Mouse (Mus musculus) bone marrow macrophage, adult 2 months (primary cell): ENCODE measurements at regions not wholly inside any gene's neighbourhood (a gene's known extent, or its start where the extent isn't known, plus 50 kb on each side); places are given as distances from the start of the nearest gene placed in this dataset.
A peak's percentile ranks its signal among the peaks of the same experiment; 100 is the strongest.

Experiments
- H3K27ac ChIP-seq: 2 replicates; pipeline ENCODE4 v1.5.1; 2012; ENCODE audit warnings: low read depth, low read length; ENCODE audit not compliant: insufficient read depth
- H3K4me1 ChIP-seq: 2 replicates; pipeline ENCODE4 v1.6.1; 2012; ENCODE audit warnings: low read length; ENCODE audit not compliant: control insufficient read depth, insufficient read depth
- H3K4me3 ChIP-seq: 2 replicates; pipeline ENCODE4 v1.5.1; 2012; ENCODE audit warnings: mild to moderate bottlenecking, low read length, moderate library complexity; ENCODE audit not compliant: insufficient read depth
- CTCF ChIP-seq: IDR thresholded peaks from 2 replicates; pipeline ENCODE4 v1.5.1; 2012; ENCODE audit warnings: low read depth, mild to moderate bottlenecking, low read length, moderate library complexity
- POLR2A ChIP-seq: IDR thresholded peaks from 2 replicates; pipeline ENCODE4 v1.6.1; 2012; ENCODE audit warnings: mild to moderate bottlenecking, low read depth, low read length, borderline replicate concordance

DNA sequence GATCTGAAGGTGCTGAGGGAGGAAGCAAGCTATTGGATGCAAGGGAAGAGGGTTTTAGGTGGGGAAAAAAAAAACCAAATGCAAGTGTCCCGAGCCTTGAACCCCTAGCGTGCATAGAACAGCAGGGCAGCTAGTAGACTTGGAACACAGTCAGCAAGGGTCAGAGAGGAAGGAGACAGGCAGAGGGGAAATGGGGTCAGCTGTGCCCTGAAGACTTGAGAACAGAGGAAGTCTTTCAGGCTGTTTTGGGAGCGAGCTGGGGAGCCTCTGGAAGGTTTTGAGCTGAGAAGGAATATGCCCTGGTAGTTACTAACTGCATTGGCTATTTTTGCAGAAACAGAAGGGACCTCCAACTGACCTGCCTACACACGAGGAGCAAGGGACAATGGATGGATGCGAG is 149.5 kb downstream of the Pten start:
- Histone ChIP-seq H3K4me3 (no peak overlapping the region), H3K4me1 (peaks cover 41% of the 10 kb centered on the region), H3K27ac (peak overlapping the region; percentile 83)
- no peak for TF ChIP-seq CTCF
- no peak for TF ChIP-seq POLR2A

DNA sequence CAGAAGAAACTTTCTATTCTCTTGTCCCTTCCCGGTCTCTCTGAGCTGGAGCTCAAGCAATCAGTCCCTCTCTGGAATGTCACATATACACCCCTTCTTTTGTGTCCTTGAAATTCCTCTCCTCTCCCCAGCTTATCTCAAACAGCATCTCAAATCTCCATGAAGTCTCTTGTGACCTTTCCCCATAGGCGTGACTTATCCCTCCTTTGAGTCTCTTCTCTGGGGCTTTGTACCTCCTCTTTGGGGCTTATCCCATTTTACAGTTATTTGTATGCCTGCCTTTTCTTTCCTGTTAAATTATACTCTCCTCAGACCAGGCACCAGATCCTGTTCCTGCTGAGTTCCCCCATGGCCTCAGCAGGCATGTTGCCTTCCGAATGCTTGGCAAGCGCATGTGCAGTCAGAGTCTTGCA is 152.8 kb downstream of the Pten start:
- TF ChIP-seq POLR2A (no peak), CTCF (no peak)
- Histone ChIP-seq H3K4me1 (peaks cover 32% of the 10 kb centered on the region), H3K27ac (no peak overlapping the region), H3K4me3 (no peak overlapping the region)

GRCm38 (mm10) chr19:32912323-32912722 is 155.0 kb downstream of the Pten start:
- TF ChIP-seq CTCF, result no peak
- TF ChIP-seq POLR2A, result no peak

GRCm38 (mm10) chr19:32916507-32917280 is 159.4 kb downstream of the Pten start:
- Histone ChIP-seq H3K27ac (no peak overlapping the region), H3K4me1 (peaks cover 9% of the 10 kb centered on the region), H3K4me3 (no peak overlapping the region)
- TF ChIP-seq CTCF, result no peak

More at GRCm38 (mm10) chr19:32912323-32912722, 155.0 kb downstream of the Pten start:
- Histone ChIP-seq H3K27ac (peak overlapping the region; percentile 2; the same call in 1 of the 2 replicates), H3K4me1 (peaks cover 12% of the 10 kb centered on the region), H3K4me3 (no peak overlapping the region)

DNA sequence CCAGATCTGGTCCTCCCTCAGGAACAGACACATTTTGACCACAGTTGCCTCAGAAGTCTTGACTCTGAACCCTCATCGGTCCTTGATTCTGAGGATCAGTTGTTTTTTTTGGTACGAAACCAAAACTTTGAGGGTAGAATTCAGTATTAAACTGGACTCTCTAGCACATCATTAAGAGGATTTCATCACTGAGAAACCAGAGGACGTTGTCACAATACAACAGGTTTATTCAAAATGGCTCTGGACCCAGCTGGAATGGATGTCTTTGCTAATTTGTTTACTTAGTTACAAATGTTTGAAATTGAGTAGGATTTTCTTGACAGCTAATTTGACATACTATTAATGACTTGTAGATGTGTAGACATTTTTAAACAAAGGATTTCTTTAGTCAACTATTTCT is 163.7 kb downstream of the Pten start:
- TF ChIP-seq CTCF, result no peak
- no peak for TF ChIP-seq POLR2A
- Histone ChIP-seq H3K4me1 (no peaks in the 10 kb centered on the region), H3K4me3 (no peak overlapping the region), H3K27ac (no peak overlapping the region)

DNA sequence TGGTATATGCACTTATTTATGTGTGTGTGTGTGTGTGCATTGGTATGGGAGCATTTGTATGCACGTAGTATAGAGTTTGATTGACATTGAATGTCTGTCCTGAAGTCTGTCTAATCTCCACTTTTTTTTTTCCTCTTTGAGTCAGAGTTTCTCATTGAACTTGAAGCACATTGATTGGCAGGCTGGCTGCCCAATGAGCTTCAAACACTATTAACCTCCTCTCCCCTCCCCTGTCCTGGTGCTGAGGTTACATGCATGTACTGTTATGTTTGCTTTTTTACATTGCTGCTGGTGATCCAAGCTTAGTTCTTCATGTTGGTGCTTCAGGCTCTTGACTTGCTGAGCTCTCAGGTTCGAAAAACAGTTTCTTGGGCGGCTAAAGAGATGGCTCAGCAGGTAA is 166.6 kb downstream of the Pten start:
- H3K27ac ChIP-seq, result no peak overlapping the region
- H3K4me1 ChIP-seq, result no peaks in the 10 kb centered on the region
- no peak overlapping the region for H3K4me3 ChIP-seq
- TF ChIP-seq CTCF, result no peak
- TF ChIP-seq POLR2A, result no peak

DNA sequence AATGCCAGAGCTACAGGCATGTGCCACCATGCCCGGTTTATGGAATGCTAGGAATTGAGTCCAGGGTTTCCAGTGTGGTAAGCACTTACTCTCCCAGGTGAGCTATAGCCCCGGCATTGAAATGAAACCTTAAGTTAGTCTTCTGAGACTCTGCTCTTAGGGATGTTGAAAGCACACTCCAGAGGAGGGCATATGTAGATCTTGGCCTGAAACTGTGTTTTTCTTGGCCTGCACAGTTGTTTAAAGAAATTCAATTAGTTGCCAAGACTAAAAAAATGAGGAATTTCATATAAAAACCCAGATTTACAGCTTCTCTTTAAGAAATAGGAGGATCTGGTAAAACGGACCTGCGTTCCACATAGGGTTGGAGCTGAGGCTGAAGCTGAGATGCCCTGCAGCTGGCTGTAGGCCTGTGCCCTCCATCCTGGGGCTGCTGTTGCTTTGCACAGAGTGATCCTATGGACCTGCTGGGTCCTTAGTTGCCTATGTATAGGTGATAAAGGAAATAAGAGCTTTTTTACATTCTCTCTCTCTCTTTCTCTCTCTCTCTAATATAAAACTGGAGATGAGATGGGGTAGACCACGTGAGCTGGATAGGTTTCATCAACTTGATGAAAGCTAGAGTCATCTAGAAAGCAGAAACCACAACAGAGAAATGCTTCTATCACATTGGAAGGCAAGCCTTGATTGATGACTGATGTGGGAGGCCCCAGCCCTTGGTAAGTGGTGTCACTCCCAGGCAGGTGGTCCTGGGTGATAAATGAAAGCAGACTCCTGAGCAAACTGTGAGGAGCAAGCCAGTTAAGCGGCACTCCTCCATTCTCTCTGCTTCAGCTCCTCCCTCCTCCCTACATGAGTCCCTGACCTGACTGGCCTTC is 168.6 kb downstream of the Pten start:
- Histone ChIP-seq H3K4me3 (no peak overlapping the region), H3K27ac (no peak overlapping the region), H3K4me1 (no peaks in the 10 kb centered on the region)
- TF ChIP-seq CTCF, result no peak
- no peak for TF ChIP-seq POLR2A

- no peak overlapping the region for H3K27ac ChIP-seq
- H3K4me1 ChIP-seq, result no peaks in the 10 kb centered on the region
- TF ChIP-seq POLR2A (no peak), CTCF (no peak)
- no peak overlapping the region for H3K4me3 ChIP-seq
Observed at GRCm38 (mm10) chr19:32926571-32926970, 169.3 kb downstream of the Pten start.

DNA sequence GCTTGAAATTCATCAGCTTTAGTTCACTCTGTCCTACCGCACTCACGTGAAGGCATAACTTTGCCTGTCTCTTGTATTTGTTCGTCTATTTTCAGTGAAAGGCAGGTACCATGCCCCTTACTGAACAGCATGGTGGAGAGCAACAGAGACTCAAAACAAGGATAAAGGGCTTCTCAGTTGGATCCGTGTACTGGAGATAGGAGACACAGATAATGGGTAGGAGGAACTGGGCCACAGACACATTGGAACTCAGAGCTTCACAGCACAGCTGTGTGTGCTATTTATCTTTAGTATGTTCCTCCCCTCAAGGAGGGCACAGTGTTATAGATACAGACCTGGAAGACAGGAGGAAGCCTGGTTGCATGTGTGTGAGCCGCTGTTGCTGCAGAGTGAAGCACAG is 176.4 kb downstream of the Pten start:
- TF ChIP-seq POLR2A (no peak), CTCF (no peak)
- Histone ChIP-seq H3K4me3 (no peak overlapping the region), H3K4me1 (peaks cover 3% of the 10 kb centered on the region), H3K27ac (no peak overlapping the region)

DNA sequence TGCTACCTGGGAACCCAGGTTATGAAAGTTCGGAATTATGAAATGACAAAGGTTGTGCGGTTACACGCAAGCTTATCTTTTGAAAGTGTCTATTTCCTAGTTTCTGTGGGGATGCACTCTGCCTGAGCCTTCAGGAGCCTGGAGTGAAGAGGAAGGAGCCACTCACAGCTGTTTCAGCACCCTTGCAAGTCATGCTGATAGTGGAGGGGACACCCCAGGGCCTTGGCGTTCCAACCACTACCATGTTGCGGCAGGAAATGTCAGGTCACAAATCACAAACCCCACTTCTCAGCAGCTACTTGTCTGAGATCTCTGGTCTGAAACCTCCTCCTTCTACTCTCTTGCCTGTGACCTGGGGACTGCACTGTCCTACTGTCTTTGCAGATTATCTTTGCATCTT is 178.3 kb downstream of the Pten start:
- peaks cover 5% of the 10 kb centered on the region for H3K4me1 ChIP-seq
- TF ChIP-seq CTCF (no peak), POLR2A (no peak)
- no peak overlapping the region for H3K27ac ChIP-seq
- H3K4me3 ChIP-seq, result no peak overlapping the region
